Mouse (Mus musculus) embryonic fibroblast, embryonic 13.5 days (primary cell): ENCODE data around the gene Cngb1. TPM values are rescaled to one million over a fixed set of nuclear protein-coding genes. Genes with fewer than 3 reads are reported as not detected.

Experiments used
- H3K27ac ChIP-seq: 2 replicates; pipeline ENCODE4 v1.5.1; 2012; ENCODE audit warnings: low read length, control low read depth, inconsistent platforms; ENCODE audit not compliant: insufficient read depth
- H3K4me1 ChIP-seq: 2 replicates; pipeline ENCODE4 v1.6.1; 2011; ENCODE audit warnings: low read length; ENCODE audit not compliant: control insufficient read depth, insufficient read depth
- H3K4me3 ChIP-seq: 2 replicates; pipeline ENCODE4 v1.5.1; 2011; ENCODE audit warnings: mild to moderate bottlenecking, control low read depth, low read length; ENCODE audit not compliant: insufficient read depth
- CTCF ChIP-seq: IDR thresholded peaks from 2 replicates; pipeline ENCODE4 v1.5.1; 2011; ENCODE audit warnings: mild to moderate bottlenecking, control low read depth, low read length, moderate library complexity, borderline replicate concordance; ENCODE audit not compliant: insufficient read depth
- POLR2A ChIP-seq: IDR thresholded peaks from 2 replicates; pipeline ENCODE4 v1.6.1; 2011; ENCODE audit warnings: low read depth, mild to moderate bottlenecking, control low read depth, low read length, moderate library complexity
- polyA plus RNA-seq: library from polyadenylated mRNA; stranded (reverse); fragments of >200 nt; gene quantifications from 2 replicates; pipeline ENCODE4 v1.2.4, GENCODE M21; 2011; ENCODE audit warnings: low read depth; ENCODE audit not compliant: missing spikeins, insufficient read length

Gene Cngb1
- polyA plus RNA-seq, 1 experiment, result 0.09 TPM

- H3K4me3 ChIP-seq, result no peak overlapping the region
- TF ChIP-seq CTCF (no peak), POLR2A (no peak)
- H3K4me1 ChIP-seq, result no peaks in the 10 kb centered on the region
- H3K27ac ChIP-seq, result no peak overlapping the region
These were observed 12.5 kb downstream of the Cngb1 start for GRCm38 (mm10) chr8:95293891-95294290.

GRCm38 (mm10) chr8:95293172-95293571 lies 13.2 kb downstream of the Cngb1 start:
- Histone ChIP-seq H3K27ac (no peak overlapping the region), H3K4me3 (no peak overlapping the region), H3K4me1 (no peaks in the 10 kb centered on the region)
- TF ChIP-seq CTCF, result no peak
- 0 out of 2 replicates have a peak, but pooled peaks have one; percentile 25 for TF ChIP-seq POLR2A

- no peak for TF ChIP-seq CTCF
- TF ChIP-seq POLR2A, result no peak
- Histone ChIP-seq H3K4me3 (no peak overlapping the region), H3K4me1 (no peaks in the 10 kb centered on the region), H3K27ac (no peak overlapping the region)
These were observed 17.2 kb downstream of the Cngb1 start for GRCm38 (mm10) chr8:95289066-95289650.

- Histone ChIP-seq H3K4me1 (no peaks in the 10 kb centered on the region), H3K4me3 (no peak overlapping the region), H3K27ac (no peak overlapping the region)
- TF ChIP-seq POLR2A, result no peak
- no peak for TF ChIP-seq CTCF
These were observed 24.9 kb downstream of the Cngb1 start for GRCm38 (mm10) chr8:95281493-95281892.

- Histone ChIP-seq H3K27ac (no peak overlapping the region), H3K4me3 (no peak overlapping the region), H3K4me1 (no peaks in the 10 kb centered on the region)
- TF ChIP-seq CTCF (no peak), POLR2A (no peak)
These were observed 33.5 kb downstream of the Cngb1 start for GRCm38 (mm10) chr8:95272871-95273270.

GRCm38 (mm10) chr8:95271841-95272240 lies 34.5 kb downstream of the Cngb1 start:
- H3K4me1 ChIP-seq, result no peaks in the 10 kb centered on the region
- H3K4me3 ChIP-seq, result no peak overlapping the region
- no peak overlapping the region for H3K27ac ChIP-seq
- no peak for TF ChIP-seq POLR2A
- no peak for TF ChIP-seq CTCF

- no peaks in the 10 kb centered on the region for H3K4me1 ChIP-seq
- no peak overlapping the region for H3K27ac ChIP-seq
- no peak overlapping the region for H3K4me3 ChIP-seq
- TF ChIP-seq CTCF, result no peak
- TF ChIP-seq POLR2A, result no peak
These were observed 35.9 kb downstream of the Cngb1 start for GRCm38 (mm10) chr8:95270501-95270900.

GRCm38 (mm10) chr8:95262181-95262580 lies 44.2 kb downstream of the Cngb1 start:
- Histone ChIP-seq H3K4me3 (no peak overlapping the region), H3K27ac (no peak overlapping the region), H3K4me1 (no peaks in the 10 kb centered on the region)
- TF ChIP-seq CTCF (no peak), POLR2A (no peak)

- Histone ChIP-seq H3K4me1 (no peaks in the 10 kb centered on the region), H3K4me3 (no peak overlapping the region), H3K27ac (no peak overlapping the region)
- no peak for TF ChIP-seq POLR2A
These were observed 50.8 kb downstream of the Cngb1 start for GRCm38 (mm10) chr8:95255611-95256010.

- Histone ChIP-seq H3K4me3 (peak overlapping the region; percentile 9; the same call in 1 of the 2 replicates), H3K27ac (no peak overlapping the region)
These were observed 51.6 kb downstream of the Cngb1 start for GRCm38 (mm10) chr8:95254564-95255434.

More at GRCm38 (mm10) chr8:95254564-95255434, 51.6 kb downstream of the Cngb1 start:
- no peaks in the 10 kb centered on the region for H3K4me1 ChIP-seq
- TF ChIP-seq POLR2A (0 out of 2 replicates have a peak, but pooled peaks have one; percentile 35), CTCF (peak; percentile 40; the same call in 1 of the 2 replicates)
